Mouse (Mus musculus) liver, embryonic 14.5 days (tissue): Measurements from ENCODE around the gene B3gntl1.

ENCODE experiments used
- CTCF ChIP-seq: IDR thresholded peaks from 2 replicates; pipeline ENCODE4 v1.5.1; 2016; ENCODE audit warnings: antibody characterized with exemption, low read depth, control low read depth
- EP300 ChIP-seq: IDR thresholded peaks from 2 replicates; pipeline ENCODE4 v1.6.1; 2016; ENCODE audit warnings: antibody characterized with exemption, low read depth

DNA sequence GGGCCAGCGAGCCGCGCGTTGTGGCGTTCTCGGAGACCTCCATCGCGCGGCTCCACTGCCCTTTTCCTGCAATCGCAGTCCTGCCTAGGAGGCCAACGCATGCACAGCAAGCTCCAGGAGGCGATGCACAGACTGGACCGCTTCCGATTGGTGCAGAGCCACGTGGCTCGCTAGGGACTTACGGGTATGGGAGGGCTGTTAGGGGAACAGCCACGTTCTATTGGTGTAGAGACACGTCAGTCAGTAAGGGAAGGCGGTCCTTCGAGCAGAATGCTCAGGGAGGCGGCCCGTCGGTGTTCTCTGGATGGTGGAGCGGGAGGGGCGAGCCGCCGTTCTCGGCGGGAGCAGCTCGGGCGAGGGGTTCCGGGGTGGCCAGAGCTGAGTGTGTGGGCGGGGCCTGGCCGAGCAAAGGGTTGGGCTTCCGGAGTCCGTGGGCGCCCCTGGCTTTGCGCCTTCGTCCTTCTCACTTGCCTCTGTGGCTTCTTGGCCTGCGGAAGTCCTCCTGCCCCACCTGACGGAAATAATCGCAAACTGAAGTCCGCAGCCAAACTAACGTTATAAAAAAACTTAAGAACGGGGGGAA is at the start of gene B3gntl1:
- peak; percentile 35 for TF ChIP-seq CTCF
- no peak for TF ChIP-seq EP300
